Mouse (Mus musculus) liver, adult 2 months (tissue): ENCODE measurements around the gene Pgap3.

Source experiments
- CTCF ChIP-seq: fragments of 200-500 bp; IDR thresholded peaks from 2 replicates; pipeline ENCODE4 v1.5.1; 2011; ENCODE audit warnings: low read depth, low read length, control low read depth
- POLR2A ChIP-seq: fragments of 200-500 bp; IDR thresholded peaks from 2 replicates; pipeline ENCODE4 v1.6.1; 2011; ENCODE audit warnings: low read length, control low read depth; ENCODE audit not compliant: insufficient read depth; ENCODE audit errors: extremely low read depth

DNA sequence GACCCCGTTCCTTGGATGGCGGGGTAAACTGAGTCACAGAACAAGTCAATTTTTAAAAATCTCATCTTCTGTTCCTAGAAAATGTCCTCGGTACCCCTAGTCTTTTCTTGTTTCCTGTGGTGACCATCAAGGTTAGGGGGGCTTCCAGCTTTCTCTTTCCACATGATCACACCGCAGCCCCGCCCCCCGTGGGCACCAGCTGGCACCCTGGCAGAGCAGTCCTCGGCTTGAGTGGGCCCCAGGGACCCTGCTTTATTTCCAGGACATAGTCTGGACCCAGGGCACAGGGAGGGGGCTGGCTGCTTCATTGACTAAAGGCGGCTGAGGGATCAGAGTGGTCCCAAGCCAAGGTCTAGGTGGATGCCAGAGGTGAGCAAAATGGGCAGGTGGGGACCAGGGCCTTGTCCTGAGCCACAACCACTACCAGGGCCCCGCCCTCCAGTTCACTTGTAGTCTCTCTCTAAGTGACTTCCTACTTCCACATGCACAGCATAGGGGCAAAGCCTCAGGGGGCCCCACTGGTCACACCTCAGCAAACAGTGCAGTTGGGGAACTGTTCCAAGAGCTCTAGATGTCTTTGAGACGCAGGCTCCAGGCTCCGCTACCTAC is 60.5 kb downstream of the Pgap3 start:
- TF ChIP-seq CTCF (no peak), POLR2A (no peak)
